Mouse (Mus musculus): ENCODE measurements at regions not wholly inside any gene's neighbourhood (a gene's known extent, or its start where the extent isn't known, plus 50 kb on each side); places are given as distances from the start of the nearest gene placed in this dataset.

DNA sequence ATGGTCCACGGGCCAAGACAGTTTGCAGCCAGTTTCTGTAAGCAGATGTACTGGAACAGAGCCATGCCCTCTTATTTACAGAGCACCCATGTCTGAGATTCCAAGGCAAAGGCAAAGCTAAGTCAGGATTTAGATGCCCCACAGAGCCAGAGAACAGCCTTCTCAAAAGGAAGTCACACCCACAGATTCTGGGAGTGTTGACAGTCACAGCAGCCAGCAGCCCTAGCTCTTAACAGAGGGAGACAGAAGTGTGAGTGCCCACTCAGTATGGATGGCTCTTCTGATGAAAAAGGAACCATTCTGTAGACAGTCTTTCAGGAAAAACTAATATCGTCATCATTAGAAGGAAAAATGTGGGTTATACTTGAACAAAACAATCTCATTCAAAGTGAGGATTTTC, 446.0 kb upstream of the Intu start:
- no peak overlapping the region for H3K27ac ChIP-seq (replicated peaks; ENCODE audit: low read depth, low read length)
- no peak for DNase-seq (ENCODE audit: low spot score)
- no peak overlapping the region for H3K4me2 ChIP-seq (ENCODE audit: low read depth, low read length)
- no peaks in the 10 kb centered on the region for H3K36me3 ChIP-seq (replicated peaks; ENCODE audit: control insufficient read depth, insufficient read depth, low read depth, low read length)
- no peak for ATAC-seq (replicated peaks; ENCODE audit: insufficient number of reproducible peaks, low FRiP score, low TSS enrichment, low read depth)
- no peaks in the 10 kb centered on the region; the same call in 1 of the 2 replicates for H3K4me1 ChIP-seq (ENCODE audit: control insufficient read depth, insufficient read depth, low read length)
- 85% methylated on average over 2 of the region's 2 CpGs for WGBS
- no peak overlapping the region for H3K9ac ChIP-seq (replicated peaks; ENCODE audit: low read length)
- H3K9me3 ChIP-seq (replicated peaks; ENCODE audit: control insufficient read depth, low read length) = no peaks in the 10 kb centered on the region
- H3K4me3 ChIP-seq (ENCODE audit: low read depth, low read length) = no peak overlapping the region
- H3K27me3 ChIP-seq (ENCODE audit: control insufficient read depth, insufficient read depth, low read length) = no peaks in the 10 kb centered on the region

- H3K4me1 ChIP-seq (ENCODE audit: control insufficient read depth, insufficient read depth, low read length) = no peaks in the 10 kb centered on the region
- H3K27me3 ChIP-seq (ENCODE audit: control insufficient read depth, insufficient read depth, low read length) = no peaks in the 10 kb centered on the region
- no peaks in the 10 kb centered on the region for H3K9me3 ChIP-seq (replicated peaks; ENCODE audit: control insufficient read depth, low read length)
- 71% methylated on average over 13 of the region's 13 CpGs for WGBS
- DNase-seq (ENCODE audit: low spot score) (no peak), ATAC-seq (replicated peaks; ENCODE audit: insufficient number of reproducible peaks, low FRiP score, low TSS enrichment, low read depth) (no peak)
- no peak overlapping the region for H3K4me3 ChIP-seq (ENCODE audit: low read depth, low read length)
- H3K9ac ChIP-seq (replicated peaks; ENCODE audit: low read length) = no peak overlapping the region
- H3K27ac ChIP-seq (replicated peaks; ENCODE audit: low read depth, low read length) = no peak overlapping the region
- H3K4me2 ChIP-seq (ENCODE audit: low read depth, low read length) = no peak overlapping the region
- H3K36me3 ChIP-seq (replicated peaks; ENCODE audit: control insufficient read depth, insufficient read depth, low read depth, low read length) = no peaks in the 10 kb centered on the region
These were observed 439.2 kb upstream of the Intu start for GRCm38 (mm10) chr3:40091773-40092343.

- Histone ChIP-seq H3K9me3 (replicated peaks; ENCODE audit: control insufficient read depth, low read length) (no peaks in the 10 kb centered on the region), H3K4me2 (ENCODE audit: low read depth, low read length) (no peak overlapping the region), H3K9ac (replicated peaks; ENCODE audit: low read length) (no peak overlapping the region), H3K4me3 (ENCODE audit: low read depth, low read length) (no peak overlapping the region), H3K36me3 (replicated peaks; ENCODE audit: control insufficient read depth, insufficient read depth, low read depth, low read length) (no peaks in the 10 kb centered on the region), H3K27me3 (ENCODE audit: control insufficient read depth, insufficient read depth, low read length) (no peaks in the 10 kb centered on the region), H3K27ac (replicated peaks; ENCODE audit: low read depth, low read length) (no peak overlapping the region), H3K4me1 (ENCODE audit: control insufficient read depth, insufficient read depth, low read length) (no peaks in the 10 kb centered on the region)
- DNase-seq (ENCODE audit: low spot score) (no peak), ATAC-seq (replicated peaks; ENCODE audit: insufficient number of reproducible peaks, low FRiP score, low TSS enrichment, low read depth) (no peak)
- 48% methylated on average over 8 of the region's 8 CpGs for WGBS
These were observed 438.2 kb upstream of the Intu start for GRCm38 (mm10) chr3:40092765-40093368.

GRCm38 (mm10) chr3:40094040-40094439, 437.0 kb upstream of the Intu start:
- 82% methylated on average over 6 of the region's 6 CpGs for WGBS
- ATAC-seq (replicated peaks; ENCODE audit: insufficient number of reproducible peaks, low FRiP score, low TSS enrichment, low read depth) (no peak), DNase-seq (ENCODE audit: low spot score) (no peak)
- Histone ChIP-seq H3K27me3 (ENCODE audit: control insufficient read depth, insufficient read depth, low read length) (no peaks in the 10 kb centered on the region), H3K4me3 (ENCODE audit: low read depth, low read length) (no peak overlapping the region), H3K9ac (replicated peaks; ENCODE audit: low read length) (no peak overlapping the region), H3K4me1 (ENCODE audit: control insufficient read depth, insufficient read depth, low read length) (no peaks in the 10 kb centered on the region), H3K36me3 (replicated peaks; ENCODE audit: control insufficient read depth, insufficient read depth, low read depth, low read length) (no peaks in the 10 kb centered on the region), H3K9me3 (replicated peaks; ENCODE audit: control insufficient read depth, low read length) (no peaks in the 10 kb centered on the region), H3K4me2 (ENCODE audit: low read depth, low read length) (no peak overlapping the region), H3K27ac (replicated peaks; ENCODE audit: low read depth, low read length) (no peak overlapping the region)

DNA sequence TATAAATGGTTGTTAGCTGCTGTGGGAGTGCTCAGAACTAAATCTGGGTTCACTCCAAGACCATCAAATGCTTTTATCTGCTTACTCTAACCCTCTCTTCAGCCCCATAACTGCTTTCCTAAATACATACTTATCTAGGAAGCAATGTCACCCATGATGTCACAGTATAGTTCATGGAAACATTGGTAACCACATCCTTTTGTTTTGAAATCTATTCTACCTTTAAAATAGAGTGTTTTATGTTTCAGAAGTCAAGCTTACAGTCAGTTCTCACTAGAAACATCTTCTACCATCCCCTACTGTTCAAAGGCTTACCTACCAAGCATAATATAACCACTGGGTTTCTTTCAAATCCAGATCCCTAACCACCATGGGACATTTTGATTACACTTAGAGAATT, 436.4 kb upstream of the Intu start:
- H3K9me3 ChIP-seq (replicated peaks; ENCODE audit: control insufficient read depth, low read length) = no peaks in the 10 kb centered on the region
- no peak for DNase-seq (ENCODE audit: low spot score)
- H3K27ac ChIP-seq (replicated peaks; ENCODE audit: low read depth, low read length) = no peak overlapping the region
- no peak overlapping the region for H3K9ac ChIP-seq (replicated peaks; ENCODE audit: low read length)
- no peak overlapping the region for H3K4me2 ChIP-seq (ENCODE audit: low read depth, low read length)
- H3K4me3 ChIP-seq (ENCODE audit: low read depth, low read length) = no peak overlapping the region
- no peak for ATAC-seq (replicated peaks; ENCODE audit: insufficient number of reproducible peaks, low FRiP score, low TSS enrichment, low read depth)
- H3K27me3 ChIP-seq (ENCODE audit: control insufficient read depth, insufficient read depth, low read length) = no peaks in the 10 kb centered on the region
- H3K4me1 ChIP-seq (ENCODE audit: control insufficient read depth, insufficient read depth, low read length) = no peaks in the 10 kb centered on the region
- no peaks in the 10 kb centered on the region for H3K36me3 ChIP-seq (replicated peaks; ENCODE audit: control insufficient read depth, insufficient read depth, low read depth, low read length)

GRCm38 (mm10) chr3:40102698-40103097, 428.4 kb upstream of the Intu start:
- no peaks in the 10 kb centered on the region for H3K4me1 ChIP-seq (ENCODE audit: control insufficient read depth, insufficient read depth, low read length)
- H3K4me2 ChIP-seq (ENCODE audit: low read depth, low read length) = no peak overlapping the region
- ATAC-seq (replicated peaks; ENCODE audit: insufficient number of reproducible peaks, low FRiP score, low TSS enrichment, low read depth) (peak; percentile 89), DNase-seq (ENCODE audit: low spot score) (peak; percentile 54)
- no peak overlapping the region for H3K4me3 ChIP-seq (ENCODE audit: low read depth, low read length)
- peak overlapping the region; percentile 52 for H3K27ac ChIP-seq (replicated peaks; ENCODE audit: low read depth, low read length)
- no peak overlapping the region for H3K9ac ChIP-seq (replicated peaks; ENCODE audit: low read length)
- H3K9me3 ChIP-seq (replicated peaks; ENCODE audit: control insufficient read depth, low read length) = no peaks in the 10 kb centered on the region
- 46% methylated on average over 4 of the region's 4 CpGs for WGBS
- H3K36me3 ChIP-seq (replicated peaks; ENCODE audit: control insufficient read depth, insufficient read depth, low read depth, low read length) = no peaks in the 10 kb centered on the region
- H3K27me3 ChIP-seq (ENCODE audit: control insufficient read depth, insufficient read depth, low read length) = no peaks in the 10 kb centered on the region

DNA sequence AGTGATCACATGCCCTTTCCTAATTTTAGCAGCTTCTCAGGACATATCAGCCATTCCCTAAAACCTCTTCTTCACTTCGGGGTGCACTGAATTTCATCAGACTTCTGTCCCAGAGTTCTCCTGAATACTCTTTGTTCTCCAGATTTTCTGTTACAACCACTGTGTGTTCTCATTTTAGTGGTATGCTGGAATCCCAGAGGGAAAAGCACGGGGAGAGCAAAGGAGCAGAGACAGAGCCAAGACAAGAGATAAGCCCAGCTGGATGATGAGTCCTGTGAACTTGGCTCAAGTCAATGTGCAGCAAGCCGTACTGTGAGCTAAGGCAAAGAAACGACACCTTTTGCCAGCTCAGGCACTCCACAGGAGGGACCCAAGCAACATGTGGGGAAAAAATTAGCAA, 416.3 kb upstream of the Intu start:
- no peak overlapping the region for H3K4me3 ChIP-seq (ENCODE audit: low read depth, low read length)
- H3K36me3 ChIP-seq (replicated peaks; ENCODE audit: control insufficient read depth, insufficient read depth, low read depth, low read length) = no peaks in the 10 kb centered on the region
- H3K27me3 ChIP-seq (ENCODE audit: control insufficient read depth, insufficient read depth, low read length) = no peaks in the 10 kb centered on the region
- peaks cover 2% of the 10 kb centered on the region; the same call in 1 of the 2 replicates for H3K4me1 ChIP-seq (ENCODE audit: control insufficient read depth, insufficient read depth, low read length)
- H3K9me3 ChIP-seq (replicated peaks; ENCODE audit: control insufficient read depth, low read length) = no peaks in the 10 kb centered on the region
- H3K4me2 ChIP-seq (ENCODE audit: low read depth, low read length) = no peak overlapping the region
- WGBS = 69% methylated on average over 4 of the region's 4 CpGs
- ATAC-seq (replicated peaks; ENCODE audit: insufficient number of reproducible peaks, low FRiP score, low TSS enrichment, low read depth) = no peak
- DNase-seq (ENCODE audit: low spot score) = no peak
- H3K9ac ChIP-seq (replicated peaks; ENCODE audit: low read length) = no peak overlapping the region
- H3K27ac ChIP-seq (replicated peaks; ENCODE audit: low read depth, low read length) = no peak overlapping the region

GRCm38 (mm10) chr3:40118551-40118950, 412.5 kb upstream of the Intu start:
- Histone ChIP-seq H3K9me3 (replicated peaks; ENCODE audit: control insufficient read depth, low read length) (no peaks in the 10 kb centered on the region), H3K27me3 (ENCODE audit: control insufficient read depth, insufficient read depth, low read length) (no peaks in the 10 kb centered on the region), H3K9ac (replicated peaks; ENCODE audit: low read length) (no peak overlapping the region), H3K4me3 (ENCODE audit: low read depth, low read length) (no peak overlapping the region), H3K27ac (replicated peaks; ENCODE audit: low read depth, low read length) (no peak overlapping the region), H3K4me1 (ENCODE audit: control insufficient read depth, insufficient read depth, low read length) (peaks cover 2% of the 10 kb centered on the region; the same call in 1 of the 2 replicates), H3K36me3 (replicated peaks; ENCODE audit: control insufficient read depth, insufficient read depth, low read depth, low read length) (no peaks in the 10 kb centered on the region), H3K4me2 (ENCODE audit: low read depth, low read length) (no peak overlapping the region)
- 80% methylated on average over 3 of the region's 3 CpGs for WGBS
- no peak for ATAC-seq (replicated peaks; ENCODE audit: insufficient number of reproducible peaks, low FRiP score, low TSS enrichment, low read depth)
- DNase-seq (ENCODE audit: low spot score) = no peak
